Mouse (Mus musculus) layer of hippocampus, postnatal 36 days (tissue): Measurements from ENCODE around the gene Atf1. TPM values are rescaled to one million over a fixed set of nuclear protein-coding genes. Genes with fewer than 3 reads are reported as not detected.
"Not testable (repeated sequence)": the region's sequence is repeated elsewhere in the genome, so short reads cannot be mapped to it uniquely, and the experiment has no call there.

Source experiments
- DNase-seq, 2 experiments: peaks; one replicate each; pipeline ENCODE4 v3.0.0; 2022
- total RNA-seq, 2 experiments: library from RNA; stranded (reverse); gene quantifications; 2 replicates each; pipeline ENCODE4 v1.2.3; 2021

Gene Atf1
- total RNA-seq, 2 experiments from 2014 or later, result 17.4 to 22.9 TPM

DNA sequence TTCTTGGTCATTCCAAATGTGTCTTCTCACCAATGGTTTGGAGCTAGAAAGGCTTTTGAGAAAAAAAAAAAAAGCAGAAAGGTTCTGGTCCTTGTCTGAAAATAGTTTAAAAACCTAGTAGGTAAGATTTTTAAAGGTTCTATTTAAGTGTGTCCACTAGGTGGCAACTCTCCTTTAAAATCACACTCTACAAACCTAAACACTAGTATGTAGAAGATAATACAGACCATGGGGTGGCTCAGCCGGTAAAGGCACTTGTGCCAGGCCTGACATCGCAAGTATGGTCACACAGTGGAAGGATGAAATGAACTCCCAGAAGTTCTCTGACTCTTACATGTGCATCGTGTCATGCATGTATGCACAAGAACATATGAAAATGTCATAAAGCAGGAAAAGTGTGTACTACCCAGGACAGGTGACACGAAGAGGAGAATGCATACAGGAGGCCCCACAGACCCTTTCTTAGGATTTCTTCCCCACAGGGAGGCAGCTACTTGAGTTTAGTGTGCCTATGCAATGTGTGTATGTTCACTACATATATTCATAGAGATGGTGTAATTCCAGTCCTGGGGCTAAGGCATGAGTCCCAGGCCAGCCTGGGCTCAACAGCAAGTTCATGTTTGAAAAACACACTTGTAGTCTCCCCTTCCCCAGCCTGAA, 35.8 kb downstream of the Atf1 start:
- peak in 1 of 2 experiments; percentile 4 for DNase-seq

DNA sequence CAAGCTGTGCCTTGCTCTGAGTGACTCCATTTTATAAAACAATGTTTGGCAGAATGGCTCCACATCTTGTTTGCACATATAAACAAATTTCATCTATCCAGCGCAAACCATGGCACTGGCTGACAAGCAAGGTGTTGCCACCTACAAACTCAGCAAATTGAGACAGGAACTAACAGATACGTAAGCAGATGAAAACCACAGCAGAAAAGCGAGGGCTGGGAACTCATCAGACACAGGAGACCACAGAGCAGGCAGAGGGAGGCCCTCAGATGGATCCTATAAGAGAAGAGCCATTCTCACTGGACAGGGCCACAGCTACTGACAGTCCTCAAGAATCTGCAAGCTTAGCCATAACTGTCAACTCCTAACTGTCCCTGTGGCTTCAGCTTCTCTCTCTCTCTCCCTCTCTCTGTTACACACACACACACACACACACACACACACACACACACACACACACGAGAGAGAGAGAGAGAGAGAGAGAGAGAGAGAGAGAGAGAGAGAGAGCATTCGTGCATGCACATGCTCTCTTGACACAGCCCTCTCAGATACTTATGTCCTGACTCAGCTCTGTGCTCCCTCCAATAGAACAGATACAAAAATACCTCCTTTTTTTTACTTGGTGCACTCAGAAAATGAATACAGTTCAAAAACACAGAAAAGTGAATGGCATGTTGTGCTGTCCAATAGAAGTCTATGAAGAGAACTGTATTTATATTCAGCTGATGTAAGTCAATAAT, 38.1 kb downstream of the Atf1 start:
- DNase-seq, result no peak

DNA sequence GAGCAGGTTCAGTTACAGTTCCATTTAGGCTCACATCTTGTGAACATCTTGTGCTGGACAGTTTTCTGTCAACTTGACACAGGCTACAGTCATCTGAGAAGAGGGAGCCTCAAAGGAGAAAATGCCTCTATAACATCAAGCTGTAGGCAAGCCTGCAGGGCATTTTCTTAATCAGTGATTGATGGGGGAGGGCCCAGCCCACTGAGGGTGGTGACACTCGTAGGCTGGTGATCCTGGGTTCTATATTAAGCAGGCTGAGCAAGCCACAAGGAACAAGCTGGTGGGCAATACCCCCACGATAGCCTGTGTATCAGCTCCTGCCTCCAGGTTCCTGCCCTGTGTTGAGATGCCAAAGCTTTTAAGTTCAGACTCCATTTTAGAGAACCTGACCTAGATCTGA, 41.3 kb downstream of the Atf1 start:
- DNase-seq, result no peak

DNA sequence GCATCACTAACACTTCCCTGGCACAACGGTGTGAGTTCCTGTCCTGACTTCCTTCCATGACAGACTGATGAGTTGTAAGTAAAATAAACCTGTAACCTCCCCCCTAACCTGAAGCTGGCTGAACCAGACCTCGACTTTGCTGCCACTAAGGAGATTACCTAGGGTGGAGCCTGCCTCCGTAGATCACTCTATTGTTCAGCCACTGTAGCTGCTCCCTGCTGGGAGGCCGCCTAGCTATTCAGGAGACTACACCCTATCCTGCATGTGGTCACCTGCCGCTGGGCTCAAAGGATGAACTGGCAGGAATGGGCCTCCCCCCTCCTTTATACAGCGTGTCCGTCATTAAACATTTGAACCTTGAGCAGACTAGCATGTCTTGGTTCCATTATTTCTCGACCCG, 42.2 kb downstream of the Atf1 start:
- DNase-seq, result no peak

DNA sequence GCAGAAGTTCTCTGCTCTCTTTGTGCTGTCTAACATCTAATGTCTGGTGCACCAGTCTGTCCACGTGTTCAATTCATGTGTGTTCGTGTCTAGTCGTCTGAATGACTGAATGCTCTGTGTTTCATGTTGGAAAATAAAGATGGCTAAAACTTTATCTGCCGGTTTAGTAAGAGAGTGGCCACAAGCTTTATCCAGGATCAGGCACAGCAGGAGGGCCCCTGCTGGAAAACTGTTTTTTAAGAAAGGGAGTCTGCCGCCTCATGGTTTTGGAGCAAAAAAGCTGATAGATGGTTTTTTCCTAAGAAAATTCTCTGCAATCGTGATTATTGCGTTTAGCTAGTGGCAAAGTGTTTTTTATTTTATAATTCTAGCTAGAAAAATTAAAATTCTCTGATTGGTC, 43.0 kb downstream of the Atf1 start:
- not testable (repeated sequence) for DNase-seq

DNA sequence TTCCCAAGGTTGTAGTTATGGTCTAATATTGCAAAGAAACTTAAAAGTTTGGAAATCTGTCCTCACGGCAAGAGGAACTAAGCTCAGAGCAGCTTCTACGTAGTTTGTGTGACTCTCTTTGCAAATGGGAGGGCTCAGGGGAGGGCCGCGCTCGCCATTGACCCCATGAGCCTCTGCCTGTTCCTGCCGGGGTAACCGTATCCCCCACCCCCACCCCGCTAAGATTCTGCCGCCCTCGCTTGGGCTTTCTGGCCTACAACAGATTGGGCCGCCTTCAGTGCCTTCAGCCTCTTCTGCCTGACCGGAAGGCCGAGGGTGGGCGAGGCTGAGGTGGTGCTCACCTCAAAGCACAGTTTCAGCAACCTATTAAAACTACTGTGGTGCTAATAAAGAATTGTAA, 43.8 kb downstream of the Atf1 start:
- DNase-seq, result no peak

DNA sequence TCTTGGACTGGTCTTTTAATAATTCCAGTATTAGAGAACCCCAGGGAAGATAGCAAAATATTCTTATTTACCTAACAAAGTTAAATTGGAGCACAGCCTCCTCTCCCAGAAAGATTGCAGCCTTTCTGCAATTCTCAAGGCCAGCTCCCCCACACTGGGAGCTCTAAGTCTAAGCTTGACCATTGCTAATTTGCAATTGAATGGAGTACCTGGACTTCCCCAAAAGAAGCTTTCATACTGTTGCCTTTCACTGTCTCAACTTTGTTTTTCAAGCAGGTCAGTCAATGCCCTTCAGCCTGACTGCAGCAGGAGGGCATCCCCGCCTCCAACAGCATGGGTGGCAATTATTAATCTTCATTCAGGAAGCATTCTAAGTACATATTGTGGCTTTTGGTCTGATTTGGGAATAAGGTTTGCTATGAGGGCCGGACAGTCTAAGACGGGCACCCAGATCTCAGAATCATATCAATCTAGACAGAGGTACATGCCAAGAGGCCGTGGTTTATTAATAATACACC, 46.2 kb downstream of the Atf1 start:
- DNase-seq, result not testable (repeated sequence)

DNA sequence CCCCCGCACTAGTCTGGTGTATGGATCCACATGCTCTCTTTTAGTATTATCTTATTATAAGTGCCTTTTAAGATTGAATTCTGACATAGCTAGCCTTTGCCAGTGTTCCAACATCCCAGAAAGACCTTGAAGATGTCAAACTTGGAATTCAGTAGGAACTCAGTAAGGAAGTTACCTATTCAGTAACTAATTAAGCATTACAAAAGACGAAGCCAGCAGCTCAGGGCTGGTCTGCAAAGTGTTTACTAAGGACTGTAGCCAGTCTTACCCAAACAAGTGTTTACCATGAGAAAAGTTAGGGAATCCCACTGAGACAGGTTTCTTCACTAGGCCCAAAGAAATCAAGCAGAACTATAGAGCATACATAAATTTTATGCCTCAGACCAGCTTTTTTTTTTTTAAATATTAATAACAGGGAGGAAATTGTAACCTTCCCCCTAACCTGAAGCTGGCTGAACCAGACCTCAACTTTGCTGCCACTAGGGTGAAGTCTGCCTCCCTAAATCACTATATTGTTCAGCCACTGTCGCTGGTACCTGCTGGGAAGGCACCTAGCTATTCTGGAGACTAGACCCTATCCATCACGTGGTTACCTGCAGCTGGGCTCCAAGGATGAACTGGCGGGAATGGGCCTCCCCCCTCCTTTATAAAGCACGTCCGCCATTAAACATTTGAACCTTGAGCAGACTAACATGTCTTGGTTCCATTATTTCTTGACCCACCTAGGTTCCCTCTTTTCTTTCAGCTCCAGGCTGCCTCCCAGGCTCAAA, 47.4 kb downstream of the Atf1 start:
- DNase-seq, result no peak

DNA sequence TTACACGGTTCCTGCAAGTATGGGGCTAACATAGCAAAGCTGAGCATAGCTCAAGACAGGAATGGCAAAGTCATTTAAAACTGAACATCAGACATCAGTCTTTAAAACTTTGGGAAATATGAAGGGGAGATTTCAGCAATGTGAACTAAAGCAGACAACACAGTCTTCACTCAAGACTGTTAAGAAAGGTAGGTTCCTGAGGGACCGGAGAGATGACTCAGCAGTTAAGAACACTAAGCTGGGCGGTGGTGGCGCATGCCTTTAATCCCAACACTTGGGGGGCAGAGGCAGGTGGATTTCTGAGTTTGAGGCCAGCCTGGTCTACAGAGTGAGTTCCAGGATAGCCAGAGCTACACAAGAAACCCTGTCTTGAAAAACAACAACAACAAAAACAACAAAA, 48.8 kb downstream of the Atf1 start:
- no peak for DNase-seq

DNA sequence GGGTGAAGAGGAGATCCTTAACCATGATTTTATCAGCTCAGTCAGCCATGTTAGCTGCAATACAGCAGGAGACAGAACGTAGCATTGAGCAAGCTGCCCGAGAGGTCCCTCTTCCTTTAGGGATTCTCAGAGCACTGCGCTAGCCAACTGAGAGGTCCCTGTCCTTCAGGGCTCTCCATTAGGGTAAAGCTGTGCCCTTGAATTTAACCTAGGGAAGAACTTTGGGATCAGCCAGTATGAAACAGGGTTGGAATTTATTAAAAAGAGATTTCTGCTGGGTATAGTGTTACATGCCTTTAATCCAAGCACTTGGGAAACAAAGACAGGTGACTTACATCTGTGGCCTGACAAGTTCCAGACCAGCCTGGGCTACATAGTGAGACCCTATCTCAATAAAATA, 50.0 kb downstream of the Atf1 start:
- no peak for DNase-seq

DNA sequence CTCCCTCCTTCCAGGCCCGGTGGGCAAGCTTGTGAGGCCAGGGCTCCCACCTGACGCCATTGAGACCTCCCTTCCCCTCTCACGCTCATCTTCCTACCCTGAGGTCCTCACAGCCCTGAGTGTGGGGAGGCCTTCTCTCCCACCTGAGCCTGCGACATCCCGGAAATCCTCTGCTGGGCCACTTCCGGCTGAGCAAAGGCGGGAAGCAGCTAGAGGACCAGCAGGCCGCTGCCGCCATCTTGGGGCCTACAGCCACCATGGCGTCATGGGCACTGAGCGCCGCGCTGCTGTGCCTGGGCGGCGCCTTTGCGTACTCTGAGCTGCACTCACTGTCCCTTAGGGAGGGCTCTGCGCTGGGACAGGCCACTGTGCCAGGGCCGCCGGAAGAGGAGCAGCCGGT, 53.0 kb downstream of the Atf1 start, which contains the start of gene Tmprss12:
Gene Tmprss12, plus strand, starts transcription at position 212 of the 400 bp plus-strand sequence.
- DNase-seq, result no peak

DNA sequence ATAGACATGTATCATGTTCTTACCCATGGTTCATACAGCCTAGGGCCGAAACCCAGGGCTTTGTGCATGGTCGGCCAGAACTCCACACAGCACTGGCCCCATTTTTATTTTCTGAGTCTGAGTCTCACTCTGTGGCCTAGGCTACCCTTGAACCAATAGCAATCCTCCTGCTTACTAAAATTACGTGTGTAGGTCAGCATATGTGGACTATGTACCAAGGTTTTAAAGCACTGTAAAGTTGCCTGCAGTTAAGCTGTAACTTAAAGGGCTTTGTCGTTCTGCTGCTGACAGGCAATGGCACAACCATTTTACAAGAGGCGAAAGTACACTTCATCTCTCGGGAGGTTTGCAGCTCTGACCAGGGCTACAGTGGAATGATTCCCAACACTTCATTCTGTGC, 61.4 kb downstream of the Atf1 start:
- DNase-seq, result no peak

DNA sequence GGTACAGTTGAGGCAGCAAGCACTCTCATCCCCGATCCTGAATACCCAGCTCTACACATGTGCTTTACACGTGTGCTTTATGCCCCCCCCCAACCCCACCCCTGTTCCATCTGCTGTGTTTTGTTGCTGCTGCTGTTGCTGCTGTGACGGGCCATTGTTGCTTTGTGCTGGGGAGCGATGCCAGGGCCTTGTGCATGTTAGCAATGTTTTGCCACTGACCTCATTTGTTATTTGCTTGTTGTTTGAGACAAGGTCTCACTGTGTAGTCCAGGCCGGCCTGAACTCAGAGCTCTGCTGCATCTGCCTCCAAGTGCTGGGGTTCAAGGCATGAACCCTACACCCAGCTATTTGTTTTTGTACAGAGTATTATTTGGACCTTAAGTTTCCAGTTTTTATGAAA, 63.2 kb downstream of the Atf1 start:
- DNase-seq, result peak in 1 of 2 experiments; percentile 26

DNA sequence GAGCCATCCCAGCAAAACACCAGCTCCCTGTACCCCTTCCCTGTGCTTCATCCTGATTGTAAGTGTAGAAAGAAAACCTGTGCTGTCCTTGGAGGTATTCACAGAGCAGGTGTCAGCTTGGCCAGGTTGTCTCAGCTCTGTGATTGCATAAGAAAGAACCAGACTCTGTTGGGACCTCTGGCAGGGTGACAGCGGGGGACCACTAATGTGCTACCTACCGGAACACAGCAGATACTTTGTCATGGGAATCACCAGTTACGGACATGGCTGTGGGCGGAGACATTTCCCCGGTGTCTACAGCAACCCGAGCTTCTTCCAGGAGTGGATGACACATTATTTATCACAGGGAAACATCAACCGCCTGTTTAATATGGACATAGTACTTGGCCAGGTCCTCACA, 64.7 kb downstream of the Atf1 start:
- DNase-seq, result no peak

DNA sequence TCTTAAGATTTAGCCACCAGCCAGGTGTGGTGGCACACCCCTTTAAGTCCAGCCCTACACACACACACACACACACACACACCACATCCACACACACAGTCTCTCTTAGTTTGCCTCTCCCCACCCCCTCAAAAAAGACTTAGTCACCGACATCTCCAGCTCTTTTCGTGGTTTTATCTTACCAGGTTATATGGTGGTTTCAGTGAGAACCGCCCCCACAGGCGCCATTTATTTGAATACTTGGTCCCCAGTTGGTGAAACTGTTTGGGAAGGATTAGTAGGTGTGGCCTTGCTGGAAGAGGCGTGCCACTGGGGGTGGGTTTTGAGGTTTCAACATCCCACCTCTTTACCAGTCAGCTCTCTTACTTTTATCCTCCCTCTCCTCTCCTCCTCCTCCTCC, 70.2 kb downstream of the Atf1 start:
- no peak for DNase-seq

DNA sequence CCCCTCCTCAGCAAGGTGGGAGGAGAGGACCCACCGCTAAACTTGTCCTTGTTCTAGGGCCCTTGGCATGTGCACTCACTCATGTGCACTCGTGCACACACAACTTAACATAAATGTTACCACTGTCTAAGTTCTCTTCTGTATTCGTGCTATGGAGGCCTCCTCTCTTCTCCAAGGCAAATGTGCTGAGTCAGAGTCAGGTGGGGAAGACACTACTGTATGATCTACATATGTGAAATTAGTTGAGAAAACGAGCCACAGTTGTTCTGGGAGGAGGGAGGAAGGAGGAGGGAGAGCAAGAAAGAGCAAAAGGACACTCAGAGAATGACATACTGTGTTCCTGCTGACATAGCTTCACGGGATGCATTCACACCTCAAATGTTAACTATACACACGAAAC, 72.9 kb downstream of the Atf1 start:
- no peak for DNase-seq

DNA sequence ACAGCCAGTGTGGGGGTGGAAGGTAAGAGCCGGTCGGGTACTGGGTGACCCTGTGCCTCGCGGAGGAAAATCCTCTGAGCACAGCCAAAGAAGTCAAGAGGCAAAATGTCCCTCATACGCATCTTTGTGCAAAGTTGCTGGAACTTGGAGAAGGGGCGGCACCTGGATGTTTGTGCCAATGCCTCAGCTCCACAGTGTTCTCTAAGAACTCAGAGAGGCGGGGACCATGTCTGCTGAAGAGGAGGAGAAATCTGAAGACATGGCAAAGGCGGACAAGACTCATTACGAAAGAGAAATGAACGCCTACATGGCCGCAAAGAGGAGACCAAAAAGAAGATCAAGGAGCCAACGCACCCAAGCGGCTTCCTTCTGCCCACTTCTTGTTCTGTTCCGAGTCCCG, 73.9 kb downstream of the Atf1 start:
- DNase-seq, result no peak

DNA sequence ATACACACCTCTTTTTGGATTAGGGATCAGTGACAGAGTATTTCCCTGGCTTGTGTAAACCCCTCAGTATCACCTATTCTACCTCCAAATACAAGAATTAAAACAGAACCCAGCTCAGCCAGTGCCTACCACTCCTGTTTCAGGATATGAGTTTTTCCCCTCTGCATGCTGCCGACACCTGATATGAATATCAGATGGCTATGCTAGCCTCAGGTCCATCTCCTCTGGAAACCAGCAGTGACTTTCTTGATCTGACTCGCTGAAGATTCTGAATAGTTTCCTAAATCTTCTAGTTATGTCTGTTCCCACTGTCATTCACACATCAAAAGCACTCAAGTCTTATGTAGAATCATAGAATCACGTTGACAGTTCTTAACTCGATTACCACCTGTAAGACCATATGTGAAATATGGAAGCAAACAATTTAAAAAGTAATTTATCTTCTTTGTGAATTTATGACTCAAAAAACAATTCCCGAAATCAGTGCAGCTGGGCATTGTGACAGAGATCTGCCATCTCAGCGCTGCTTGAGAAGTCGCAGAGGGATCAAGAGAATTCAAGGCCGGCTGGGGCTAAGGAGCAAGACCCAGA, 75.9 kb downstream of the Atf1 start:
- no peak for DNase-seq

DNA sequence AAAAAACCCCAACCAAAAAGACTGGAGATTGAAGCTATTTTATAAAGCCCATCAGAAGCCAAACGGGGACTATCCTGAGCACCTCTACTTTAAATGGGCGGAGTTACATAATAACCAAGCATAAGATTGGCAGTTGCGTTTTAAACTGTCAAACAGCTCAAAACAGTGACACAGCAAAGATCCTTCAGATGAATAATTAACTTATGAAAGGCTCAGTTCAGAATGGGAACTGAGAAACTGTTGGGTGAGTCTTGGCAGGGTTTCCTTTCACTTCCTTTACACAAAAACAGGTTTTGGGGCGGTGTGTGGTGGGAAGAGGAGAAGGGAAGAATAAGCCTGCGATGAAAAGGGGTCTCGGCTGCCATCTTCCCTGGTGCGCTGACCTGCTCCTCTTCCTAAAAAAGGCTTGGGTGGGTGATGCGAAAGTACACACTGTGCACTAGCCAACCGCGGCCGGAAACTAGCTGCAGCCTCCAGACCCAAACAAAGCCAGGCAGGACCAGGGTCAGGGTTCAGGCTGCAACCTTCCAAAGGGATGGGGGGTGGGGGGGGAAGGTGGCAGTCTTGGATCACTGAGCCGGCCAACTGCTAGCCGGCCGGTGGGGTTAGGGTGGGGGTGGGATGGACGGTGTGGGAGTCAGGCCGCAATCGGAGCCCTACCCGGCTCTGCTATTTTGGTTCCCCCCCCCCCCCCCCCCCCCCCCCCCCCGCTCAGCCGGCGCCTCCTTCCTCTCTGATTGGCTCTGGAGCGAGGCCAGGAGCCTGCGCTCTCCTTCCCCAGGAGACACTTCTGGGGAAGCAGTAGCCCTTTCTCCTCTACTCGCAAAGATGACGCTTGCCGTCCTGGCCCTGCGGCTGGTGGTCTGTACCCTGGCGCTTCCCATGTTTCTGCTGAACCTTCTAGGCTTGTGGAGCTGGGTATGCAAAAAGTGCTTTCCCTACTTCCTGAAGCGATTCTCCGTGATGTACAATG, 76.7 kb downstream of the Atf1 start, which contains the start of gene Mettl7a1:
Gene Mettl7a1, plus strand, starts transcription at position 122 of the 973 bp plus-strand sequence.
- DNase-seq, result peak; percentile 78 to 82

DNA sequence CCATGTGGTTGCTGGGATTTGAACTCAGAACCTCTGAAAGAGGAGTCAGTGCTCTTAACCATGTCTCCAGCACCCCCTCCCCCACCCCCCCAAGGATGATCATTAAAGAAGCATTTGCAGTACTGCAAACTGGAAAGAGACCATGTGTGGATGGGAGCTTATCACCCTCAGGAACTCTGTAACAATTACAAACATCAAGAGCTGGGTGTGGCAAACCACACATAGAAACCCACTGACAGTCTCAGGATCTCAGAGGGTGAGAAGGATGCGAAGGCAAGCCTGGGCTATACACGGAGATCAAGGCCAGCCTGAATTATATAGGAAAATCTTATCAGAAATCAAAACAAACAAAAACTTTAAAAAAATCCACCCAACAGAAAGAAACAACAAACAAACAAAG, 78.6 kb downstream of the Atf1 start:
- DNase-seq, result no peak

DNA sequence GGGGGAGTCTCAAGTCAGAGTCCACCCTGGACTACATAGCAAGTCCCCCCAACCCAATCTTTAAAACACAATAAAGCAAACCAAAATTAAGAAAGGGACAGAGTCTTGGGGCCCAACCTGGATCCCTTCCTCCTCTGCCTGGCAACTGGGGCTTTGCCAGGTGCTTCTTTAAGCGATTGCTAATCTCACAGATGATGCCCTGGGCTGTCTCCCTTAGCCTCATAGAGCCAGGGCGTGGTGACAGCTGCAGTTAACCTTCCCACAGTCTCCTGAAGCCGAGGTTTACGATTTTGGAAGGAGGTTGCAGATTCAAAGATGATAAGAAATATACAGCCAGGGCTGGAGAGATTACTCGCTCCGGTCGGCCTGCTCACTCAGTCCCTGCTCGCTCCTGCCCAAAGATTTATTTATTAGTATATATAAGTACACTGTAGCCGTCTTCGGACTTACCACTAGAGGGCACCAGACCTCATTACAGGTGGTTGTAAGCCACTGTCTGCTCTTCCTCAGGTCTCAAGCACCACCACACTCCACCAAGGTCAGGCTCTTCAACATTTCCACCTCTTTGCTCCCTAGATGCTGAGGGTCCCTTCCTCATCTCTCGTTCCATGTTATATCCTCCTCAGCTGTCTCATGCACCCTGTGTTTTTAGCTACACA, 79.9 kb downstream of the Atf1 start:
- DNase-seq, result not testable (repeated sequence)
